In genomic region chr3:152757464-152758393, GRCm38 (mm10) we compare ENCODE assay signal across 8 mouse cellular contexts. TPM values are rescaled to one million over a fixed set of nuclear protein-coding genes. Genes with fewer than 3 reads are reported as not detected.
DNase-seq lines count a peak whose midpoint lies in the region; ATAC-seq and TF ChIP-seq lines count a peak whose summit lies in the region.

No protein-coding gene starts in this region.

- H3K9me3 ChIP-seq in midbrain, embryonic 11.5 days (ENCODE audit: control insufficient read depth, low read length) = no peaks in the 10 kb centered on the region
- no peaks in the 10 kb centered on the region for H3K9me3 ChIP-seq in midbrain, embryonic 14.5 days (ENCODE audit: control insufficient read depth, low read length)
- no peaks in the 10 kb centered on the region for H3K9me3 ChIP-seq in hindbrain, postnatal 0 days (ENCODE audit: low read length)
- no peaks in the 10 kb centered on the region for H3K9me3 ChIP-seq in neural tube, embryonic 13.5 days

- peak overlapping the region; percentile 42 for H3K27ac ChIP-seq in midbrain, embryonic 11.5 days (ENCODE audit: low read depth, low read length)
- H3K27ac ChIP-seq in midbrain, embryonic 14.5 days (replicated peaks; ENCODE audit: low read depth, low read length) = no peak overlapping the region
- H3K27ac ChIP-seq in hindbrain, postnatal 0 days = 0 out of 2 replicates have a peak overlapping the region, but pooled peaks have one; percentile 4
- peak overlapping the region; percentile 42 for H3K27ac ChIP-seq in neural tube, embryonic 13.5 days (replicated peaks)

- H3K4me3 ChIP-seq in midbrain, embryonic 11.5 days (ENCODE audit: low read depth, low read length) = no peak overlapping the region
- no peak overlapping the region for H3K4me3 ChIP-seq in midbrain, embryonic 14.5 days (replicated peaks; ENCODE audit: low read depth, low read length)
- H3K4me3 ChIP-seq in hindbrain, postnatal 0 days (ENCODE audit: low read length) = no peak overlapping the region
- no peak overlapping the region for H3K4me3 ChIP-seq in neural tube, embryonic 13.5 days

- no peak overlapping the region for H3K9ac ChIP-seq in midbrain, embryonic 11.5 days (ENCODE audit: low read length)
- no peak overlapping the region for H3K9ac ChIP-seq in midbrain, embryonic 14.5 days (replicated peaks; ENCODE audit: low read length)
- no peak overlapping the region for H3K9ac ChIP-seq in hindbrain, postnatal 0 days (replicated peaks; ENCODE audit: low read length)
- no peak overlapping the region for H3K9ac ChIP-seq in neural tube, embryonic 13.5 days

- H3K4me1 ChIP-seq in midbrain, embryonic 11.5 days (ENCODE audit: control insufficient read depth, insufficient read depth, low read length) = peaks cover 16% of the 10 kb centered on the region
- peaks cover 12% of the 10 kb centered on the region; the same call in 1 of the 2 replicates for H3K4me1 ChIP-seq in midbrain, embryonic 14.5 days (ENCODE audit: control insufficient read depth, insufficient read depth, low read length)
- peaks cover 15% of the 10 kb centered on the region for H3K4me1 ChIP-seq in hindbrain, postnatal 0 days (ENCODE audit: insufficient read depth, low read length)
- H3K4me1 ChIP-seq in neural tube, embryonic 13.5 days (replicated peaks) = peaks cover 24% of the 10 kb centered on the region

- DNase-seq in midbrain, embryonic 11.5 days (ENCODE audit: low spot score, missing footprints) = no peak
- DNase-seq in midbrain, embryonic 14.5 days = no peak
- DNase-seq in hindbrain, postnatal 0 days (ENCODE audit: low spot score) = no peak
- DNase-seq in adrenal gland, adult (ENCODE audit: inconsistent age in 2 of 2, low spot score in 1 of 2) = no peak
- DNase-seq in right cerebral cortex, postnatal 10 days (ENCODE audit: low spot score in 2 of 2) = no peak
- DNase-seq in cerebellum, adult 18-20 months = no peak

- peak; percentile 54 for ATAC-seq in midbrain, embryonic 11.5 days (ENCODE audit: low FRiP score)
- no peak for ATAC-seq in midbrain, embryonic 14.5 days (ENCODE audit: low FRiP score, low TSS enrichment)
- ATAC-seq in erythroid progenitor cell, adult 5-6 weeks (replicated peaks; ENCODE audit: low FRiP score, poor library complexity, severe bottlenecking) = peak; percentile 83
- 0 out of 2 replicates have a peak, but pooled peaks have one; percentile 8 for ATAC-seq in hindbrain, postnatal 0 days
- ATAC-seq in neural tube, embryonic 13.5 days (ENCODE audit: low read depth) = no peak

- H3K36me3 ChIP-seq in midbrain, embryonic 11.5 days (ENCODE audit: control insufficient read depth, insufficient read depth, low read length) = no peaks in the 10 kb centered on the region
- H3K36me3 ChIP-seq in midbrain, embryonic 14.5 days (ENCODE audit: control insufficient read depth, insufficient read depth, low read length) = no peaks in the 10 kb centered on the region
- no peaks in the 10 kb centered on the region for H3K36me3 ChIP-seq in hindbrain, postnatal 0 days (ENCODE audit: insufficient read depth, low read length)
- H3K36me3 ChIP-seq in neural tube, embryonic 13.5 days = 0 out of 2 replicates have a peak, but pooled peaks cover under 1% of the 10 kb centered on the region

- H3K4me2 ChIP-seq in midbrain, embryonic 11.5 days = no peak overlapping the region
- H3K4me2 ChIP-seq in midbrain, embryonic 14.5 days (ENCODE audit: low read length) = no peak overlapping the region
- no peak overlapping the region for H3K4me2 ChIP-seq in hindbrain, postnatal 0 days (ENCODE audit: low read depth, low read length)
- H3K4me2 ChIP-seq in neural tube, embryonic 13.5 days = no peak overlapping the region

- 64% methylated on average over 12 of the region's 12 CpGs for WGBS in midbrain, embryonic 11.5 days
- WGBS in midbrain, embryonic 14.5 days = 65% methylated on average over 12 of the region's 12 CpGs
- WGBS in hindbrain, postnatal 0 days = 53% methylated on average over 12 of the region's 12 CpGs
- 73% methylated on average over 12 of the region's 12 CpGs for WGBS in neural tube, embryonic 13.5 days

- H3K27me3 ChIP-seq in midbrain, embryonic 11.5 days (ENCODE audit: control insufficient read depth, insufficient read depth, low read length) = no peaks in the 10 kb centered on the region
- H3K27me3 ChIP-seq in midbrain, embryonic 14.5 days (ENCODE audit: control insufficient read depth, insufficient read depth, low read length) = no peaks in the 10 kb centered on the region
- H3K27me3 ChIP-seq in hindbrain, postnatal 0 days (ENCODE audit: insufficient read depth, low read length) = no peaks in the 10 kb centered on the region
- H3K27me3 ChIP-seq in neural tube, embryonic 13.5 days = no peaks in the 10 kb centered on the region

- TF ChIP-seq CTCF in hindbrain, postnatal 0 days (IDR thresholded peaks at IDR 0.05; ENCODE audit: low read depth) = no peak

RNA-seq across cellular contexts. Expression of gene Pigk, which starts 43.8 kb away (rescaled TPM):
- 40.5 and 44.3 TPM in 2 replicates for polyA plus RNA-seq in midbrain, embryonic 11.5 days (2014; fragmentation: Nextera tagmentation; extraction: Ambion mirVana)
- polyA plus RNA-seq in midbrain, embryonic 14.5 days (2014; fragmentation: Nextera tagmentation; extraction: Ambion mirVana) = 50.6 and 70.9 TPM in 2 replicates
- total RNA-seq in erythroid progenitor cell, adult 5-6 weeks (2015; ENCODE audit: low replicate concordance) = 9.4 and 21.4 TPM in 2 replicates
- 17.6 and 27.5 TPM in 2 replicates for total RNA-seq in erythroid progenitor cell, adult 5-6 weeks (2017; ENCODE audit: low replicate concordance)
- total RNA-seq in hindbrain, postnatal 0 days (2014; rRNA removed) = 35.8 and 38.2 TPM in 2 replicates
- polyA plus RNA-seq in hindbrain, postnatal 0 days (2015; fragmentation: Nextera tagmentation; extraction: Ambion mirVana) = 57.8 and 62.1 TPM in 2 replicates
- 47.9 and 52.4 TPM in 2 replicates for polyA plus RNA-seq in neural tube, embryonic 13.5 days (2015; fragmentation: Nextera tagmentation; extraction: Ambion mirVana)

Comparison
In these comparisons a context has a peak if more than half of its experiments do, and no peak if none do; other contexts are left out.
1. ATAC-seq: peak in midbrain, embryonic 11.5 days (single experiment), erythroid progenitor cell, adult 5-6 weeks (single experiment) and hindbrain, postnatal 0 days (single experiment); none in midbrain, embryonic 14.5 days (single experiment) and neural tube, embryonic 13.5 days (single experiment).